Mouse (Mus musculus): ENCODE results near the gene Sult1e1. TPM values are rescaled to one million over a fixed set of nuclear protein-coding genes. Genes with fewer than 3 reads are reported as not detected.

Gene Sult1e1
- polyA plus RNA-seq (2015; fragmentation: Nextera tagmentation; extraction: Ambion mirVana) = not detected in 2 replicates

DNA sequence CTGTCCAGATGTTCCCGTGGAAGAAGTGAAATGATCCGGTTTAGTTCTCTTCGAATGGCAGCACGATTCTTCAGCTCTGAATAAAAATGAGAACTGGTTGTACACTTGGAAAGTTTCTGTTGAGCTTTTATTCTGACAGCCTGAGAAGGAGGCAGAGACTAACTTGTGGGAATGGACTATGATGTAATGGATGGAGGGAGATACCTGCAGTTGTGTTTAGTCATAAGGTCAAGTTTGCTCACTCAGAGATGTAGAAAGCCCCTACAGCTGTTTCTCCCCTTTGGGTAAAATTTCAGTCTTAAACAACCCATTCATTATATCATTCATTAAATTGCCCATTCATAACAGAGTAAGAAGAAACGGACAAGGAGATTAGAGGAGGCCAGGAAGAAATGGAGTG lies at the start of gene Sult1e1:
Gene Sult1e1, minus strand, starts transcription at position 101 of the 400 bp plus-strand sequence.
- no peaks in the 10 kb centered on the region for H3K9me3 ChIP-seq (replicated peaks)
- 60% methylated on average over 5 of the region's 5 CpGs for WGBS (ENCODE audit: insufficient replicate concordance)

GRCm38 (mm10) chr5:87622681-87623080 lies 31.3 kb upstream of the Sult1e1 start:
- Histone ChIP-seq H3K9ac (no peak overlapping the region), H3K9me3 (replicated peaks) (no peaks in the 10 kb centered on the region), H3K4me2 (no peak overlapping the region), H3K4me3 (replicated peaks) (no peak overlapping the region), H3K27me3 (no peaks in the 10 kb centered on the region), H3K36me3 (replicated peaks) (no peaks in the 10 kb centered on the region), H3K27ac (replicated peaks) (no peak overlapping the region), H3K4me1 (replicated peaks) (no peaks in the 10 kb centered on the region)
- ATAC-seq (ENCODE audit: insufficient read depth) = no peak

More for the DNA sequence above, at the start of gene Sult1e1:
- no peaks in the 10 kb centered on the region for H3K36me3 ChIP-seq (replicated peaks)
- no peaks in the 10 kb centered on the region for H3K27me3 ChIP-seq
- ATAC-seq (ENCODE audit: insufficient read depth) = no peak
- H3K4me3 ChIP-seq (replicated peaks) = no peak within 1 kb of the TSS
- H3K4me2 ChIP-seq = no peak within 1 kb of the TSS
- H3K9ac ChIP-seq = no peak within 1 kb of the TSS
- H3K4me1 ChIP-seq (replicated peaks) = no peaks in the 10 kb centered on the region
- no peak within 1 kb of the TSS for H3K27ac ChIP-seq (replicated peaks)

GRCm38 (mm10) chr5:87615128-87615390 lies 23.7 kb upstream of the Sult1e1 start:
- no peak overlapping the region for H3K4me2 ChIP-seq
- no peak for ATAC-seq (ENCODE audit: insufficient read depth)
- H3K36me3 ChIP-seq (replicated peaks) = no peaks in the 10 kb centered on the region
- no peaks in the 10 kb centered on the region for H3K9me3 ChIP-seq (replicated peaks)
- H3K9ac ChIP-seq = no peak overlapping the region
- no peaks in the 10 kb centered on the region for H3K4me1 ChIP-seq (replicated peaks)
- no peak overlapping the region for H3K4me3 ChIP-seq (replicated peaks)
- no peak overlapping the region for H3K27ac ChIP-seq (replicated peaks)
- WGBS (ENCODE audit: insufficient replicate concordance) = 45% methylated on average over 2 of the region's 2 CpGs
- no peaks in the 10 kb centered on the region for H3K27me3 ChIP-seq

GRCm38 (mm10) chr5:87614364-87615127 lies 23.2 kb upstream of the Sult1e1 start:
- no peak for ATAC-seq (ENCODE audit: insufficient read depth)
- Histone ChIP-seq H3K4me2 (no peak overlapping the region), H3K36me3 (replicated peaks) (no peaks in the 10 kb centered on the region), H3K4me3 (replicated peaks) (no peak overlapping the region), H3K27ac (replicated peaks) (no peak overlapping the region), H3K4me1 (replicated peaks) (no peaks in the 10 kb centered on the region), H3K9ac (no peak overlapping the region), H3K27me3 (no peaks in the 10 kb centered on the region), H3K9me3 (replicated peaks) (no peaks in the 10 kb centered on the region)

DNA sequence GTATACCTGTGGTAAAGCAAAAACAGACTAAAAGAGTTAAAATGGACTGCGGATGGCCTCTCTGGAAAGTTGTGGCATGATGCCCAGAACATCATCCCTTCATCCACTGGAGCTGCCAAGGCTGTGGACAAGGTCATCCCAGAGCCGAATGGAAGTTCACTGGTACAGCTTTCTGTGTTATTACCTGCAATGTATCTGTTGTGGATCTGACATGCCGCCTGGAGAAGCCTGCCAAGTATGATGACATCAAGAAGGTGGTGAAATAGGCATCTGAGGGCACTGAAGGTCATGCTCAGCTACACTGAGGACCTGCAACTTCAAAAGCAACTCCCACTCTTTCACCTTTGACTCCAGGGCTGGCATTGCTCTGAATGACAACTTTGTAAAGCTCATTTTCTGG lies 9.6 kb upstream of the Sult1e1 start:
- 47% methylated on average over 3 of the region's 3 CpGs for WGBS (ENCODE audit: insufficient replicate concordance)
- ATAC-seq (ENCODE audit: insufficient read depth) = no peak
- Histone ChIP-seq H3K4me1 (replicated peaks) (no peaks in the 10 kb centered on the region), H3K4me3 (replicated peaks) (no peak overlapping the region), H3K27me3 (no peaks in the 10 kb centered on the region), H3K27ac (replicated peaks) (no peak overlapping the region), H3K36me3 (replicated peaks) (no peaks in the 10 kb centered on the region), H3K4me2 (no peak overlapping the region), H3K9me3 (replicated peaks) (no peaks in the 10 kb centered on the region), H3K9ac (no peak overlapping the region)

GRCm38 (mm10) chr5:87597891-87598290 lies 6.5 kb upstream of the Sult1e1 start:
- no peak overlapping the region for H3K27ac ChIP-seq (replicated peaks)
- WGBS (ENCODE audit: insufficient replicate concordance) = 33% methylated on average over 2 of the region's 2 CpGs
- ATAC-seq (ENCODE audit: insufficient read depth) = no peak

DNA sequence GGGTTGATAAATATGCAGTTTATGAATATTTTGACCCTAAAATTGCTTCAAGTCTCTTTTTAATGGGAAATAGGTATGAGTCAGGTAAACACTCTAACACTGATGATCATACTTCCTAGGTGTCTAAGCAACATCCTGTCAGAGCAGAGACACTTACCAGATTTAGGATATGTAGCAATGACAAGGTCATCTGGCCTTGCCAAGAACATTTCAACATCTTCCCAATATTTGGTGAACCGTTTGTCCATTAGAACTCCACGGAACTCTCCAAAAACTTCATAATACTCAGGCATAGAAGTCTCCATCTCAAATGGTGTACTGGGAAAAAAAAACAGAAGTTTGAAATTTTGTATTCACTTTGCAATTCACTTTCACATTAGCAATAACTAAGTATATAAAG lies 1.5 kb downstream of the Sult1e1 start:
- 42% methylated on average over 2 of the region's 2 CpGs for WGBS (ENCODE audit: insufficient replicate concordance)
- no peak overlapping the region for H3K27ac ChIP-seq (replicated peaks)
- no peaks in the 10 kb centered on the region for H3K9me3 ChIP-seq (replicated peaks)
- no peak for ATAC-seq (ENCODE audit: insufficient read depth)
- no peaks in the 10 kb centered on the region for H3K27me3 ChIP-seq
- H3K9ac ChIP-seq = no peak overlapping the region
- H3K4me2 ChIP-seq = no peak overlapping the region
- H3K4me3 ChIP-seq (replicated peaks) = no peak overlapping the region
- no peaks in the 10 kb centered on the region for H3K36me3 ChIP-seq (replicated peaks)
- H3K4me1 ChIP-seq (replicated peaks) = no peaks in the 10 kb centered on the region

More at GRCm38 (mm10) chr5:87597891-87598290, 6.5 kb upstream of the Sult1e1 start:
- H3K36me3 ChIP-seq (replicated peaks) = no peaks in the 10 kb centered on the region
- no peaks in the 10 kb centered on the region for H3K27me3 ChIP-seq
- H3K4me1 ChIP-seq (replicated peaks) = no peaks in the 10 kb centered on the region
- no peak overlapping the region for H3K4me3 ChIP-seq (replicated peaks)
- H3K9ac ChIP-seq = no peak overlapping the region
- no peak overlapping the region for H3K4me2 ChIP-seq
- H3K9me3 ChIP-seq (replicated peaks) = no peaks in the 10 kb centered on the region

DNA sequence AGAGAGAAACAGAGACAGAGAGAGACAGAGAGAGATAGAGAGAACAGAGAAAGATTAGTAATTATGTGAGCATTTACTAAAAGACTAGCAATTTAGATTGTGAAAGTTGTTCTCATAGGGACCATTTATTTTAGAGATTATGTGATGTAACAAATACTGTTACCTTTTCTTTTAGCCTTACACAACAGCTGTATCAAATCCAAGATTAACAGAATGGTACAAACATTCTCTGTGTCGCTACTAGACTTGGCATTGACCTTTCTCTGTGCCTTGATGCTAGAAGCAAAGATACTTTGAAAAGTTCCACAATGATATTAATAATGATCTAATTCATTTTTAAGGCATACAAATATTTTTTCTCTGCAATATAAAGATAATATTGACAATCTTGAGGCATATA lies 11.0 kb downstream of the Sult1e1 start:
- H3K9me3 ChIP-seq (replicated peaks) = no peaks in the 10 kb centered on the region
- no peak overlapping the region for H3K9ac ChIP-seq
- 48% methylated on average over 1 of the region's 1 CpGs for WGBS (ENCODE audit: insufficient replicate concordance)
- no peak overlapping the region for H3K27ac ChIP-seq (replicated peaks)
- no peaks in the 10 kb centered on the region for H3K36me3 ChIP-seq (replicated peaks)
- ATAC-seq (ENCODE audit: insufficient read depth) = no peak
- H3K4me2 ChIP-seq = no peak overlapping the region
- H3K27me3 ChIP-seq = no peaks in the 10 kb centered on the region
- H3K4me3 ChIP-seq (replicated peaks) = no peak overlapping the region
- no peaks in the 10 kb centered on the region for H3K4me1 ChIP-seq (replicated peaks)

- H3K9me3 ChIP-seq (replicated peaks) = no peaks in the 10 kb centered on the region
- WGBS (ENCODE audit: insufficient replicate concordance) = 64% methylated on average over 1 of the region's 1 CpGs
- no peaks in the 10 kb centered on the region for H3K27me3 ChIP-seq
- H3K4me3 ChIP-seq (replicated peaks) = no peak overlapping the region
- no peak overlapping the region for H3K27ac ChIP-seq (replicated peaks)
- no peak overlapping the region for H3K4me2 ChIP-seq
- no peaks in the 10 kb centered on the region for H3K36me3 ChIP-seq (replicated peaks)
- no peaks in the 10 kb centered on the region for H3K4me1 ChIP-seq (replicated peaks)
- no peak overlapping the region for H3K9ac ChIP-seq
- ATAC-seq (ENCODE audit: insufficient read depth) = no peak
These were observed 17.2 kb downstream of the Sult1e1 start for GRCm38 (mm10) chr5:87574174-87574573.

GRCm38 (mm10) chr5:87573490-87573889 lies 17.9 kb downstream of the Sult1e1 start:
- H3K4me2 ChIP-seq = no peak overlapping the region
- 54% methylated on average over 5 of the region's 5 CpGs for WGBS (ENCODE audit: insufficient replicate concordance)
- no peaks in the 10 kb centered on the region for H3K27me3 ChIP-seq
- no peak overlapping the region for H3K9ac ChIP-seq
- H3K4me3 ChIP-seq (replicated peaks) = no peak overlapping the region
- no peak for ATAC-seq (ENCODE audit: insufficient read depth)
- H3K36me3 ChIP-seq (replicated peaks) = no peaks in the 10 kb centered on the region
- no peaks in the 10 kb centered on the region for H3K9me3 ChIP-seq (replicated peaks)
- no peak overlapping the region for H3K27ac ChIP-seq (replicated peaks)
- no peaks in the 10 kb centered on the region for H3K4me1 ChIP-seq (replicated peaks)

DNA sequence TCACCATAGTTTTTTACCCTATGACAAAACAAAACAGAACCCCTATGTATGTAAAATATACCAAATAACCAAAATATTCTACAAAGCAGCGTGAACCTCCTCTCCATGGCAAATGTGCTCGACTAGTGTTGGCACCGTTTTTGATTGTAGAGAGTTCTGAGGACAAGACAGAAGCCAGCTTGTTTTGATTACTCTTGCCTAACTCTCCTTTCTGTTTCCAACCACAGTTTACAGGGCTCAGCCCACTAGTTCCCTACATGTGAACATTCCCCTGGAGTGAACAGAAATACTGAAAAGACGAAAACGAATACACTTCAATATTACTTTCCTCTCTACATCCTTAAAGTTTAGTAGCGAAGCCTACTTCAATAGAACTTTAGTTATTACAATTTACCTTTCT lies 18.6 kb downstream of the Sult1e1 start:
- H3K9me3 ChIP-seq (replicated peaks) = no peaks in the 10 kb centered on the region
- 70% methylated on average over 6 of the region's 6 CpGs for WGBS (ENCODE audit: insufficient replicate concordance)
- no peak overlapping the region for H3K9ac ChIP-seq
- no peaks in the 10 kb centered on the region for H3K4me1 ChIP-seq (replicated peaks)
- ATAC-seq (ENCODE audit: insufficient read depth) = no peak
- no peak overlapping the region for H3K4me2 ChIP-seq
- no peaks in the 10 kb centered on the region for H3K27me3 ChIP-seq
- no peak overlapping the region for H3K27ac ChIP-seq (replicated peaks)
- H3K36me3 ChIP-seq (replicated peaks) = no peaks in the 10 kb centered on the region
- H3K4me3 ChIP-seq (replicated peaks) = no peak overlapping the region

- H3K4me3 ChIP-seq (replicated peaks) = no peak within 1 kb of the TSS
- H3K4me1 ChIP-seq (replicated peaks) = no peaks in the 10 kb centered on the region
- H3K9ac ChIP-seq = no peak within 1 kb of the TSS
- H3K27me3 ChIP-seq = no peaks in the 10 kb centered on the region
- no peak within 1 kb of the TSS for H3K4me2 ChIP-seq
- no peaks in the 10 kb centered on the region for H3K9me3 ChIP-seq (replicated peaks)
- no peak for ATAC-seq (ENCODE audit: insufficient read depth)
- H3K27ac ChIP-seq (replicated peaks) = no peak within 1 kb of the TSS
- no peaks in the 10 kb centered on the region for H3K36me3 ChIP-seq (replicated peaks)
- WGBS (ENCODE audit: insufficient replicate concordance) = 53% methylated on average over 5 of the region's 5 CpGs
These were observed 22.5 kb downstream of the Sult1e1 start, which contains the start of gene Sult1d1 for GRCm38 (mm10) chr5:87568845-87569244. TSS of gene Sult1d1 (minus strand) at chr5:87569027.

All from liver, embryonic 15.5 days (tissue).